Mouse (Mus musculus) colon, adult 2 months (tissue): ENCODE measurements around the gene Itga2. TPM values are rescaled to one million over a fixed set of nuclear protein-coding genes. Genes with fewer than 3 reads are reported as not detected.

Experiments used
- polyA plus RNA-seq: library from polyadenylated mRNA; depleted of rRNA; stranded (reverse); fragments of >200 nt; gene quantifications from 2 replicates; pipeline ENCODE4 v1.2.3, GENCODE M21; 2012; rRNA removed

Gene Itga2
- 2.1 and 2.4 TPM in 2 replicates for polyA plus RNA-seq

DNA sequence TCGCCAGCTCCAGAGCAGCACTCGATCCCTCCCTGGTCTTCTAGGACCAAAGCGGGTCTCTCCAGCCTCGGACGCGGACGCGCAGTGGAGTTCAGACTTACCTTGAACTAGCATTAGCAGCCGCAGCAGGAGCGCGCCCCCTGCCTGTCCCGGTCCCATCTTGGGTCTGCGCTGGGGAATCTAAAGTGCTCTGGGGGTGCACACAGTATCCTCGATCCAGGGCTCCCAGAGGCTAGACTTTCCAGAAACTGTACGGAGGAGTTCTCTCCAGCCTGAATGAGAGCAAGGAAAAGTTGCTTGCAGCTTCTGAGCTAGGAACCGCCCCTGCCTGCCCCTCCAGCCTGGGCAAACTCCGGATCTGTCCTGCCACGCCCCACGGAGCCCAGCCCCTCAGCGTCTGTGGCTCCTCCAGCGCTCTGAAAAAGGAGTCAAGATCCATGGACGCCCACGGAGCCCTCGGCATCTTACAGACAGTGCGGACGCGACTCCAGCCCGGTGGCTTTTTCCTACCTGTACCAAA is at the start of gene Itga2:
TSS of gene Itga2 (minus strand) at position 326 of the 520 bp plus-strand sequence.

DNA sequence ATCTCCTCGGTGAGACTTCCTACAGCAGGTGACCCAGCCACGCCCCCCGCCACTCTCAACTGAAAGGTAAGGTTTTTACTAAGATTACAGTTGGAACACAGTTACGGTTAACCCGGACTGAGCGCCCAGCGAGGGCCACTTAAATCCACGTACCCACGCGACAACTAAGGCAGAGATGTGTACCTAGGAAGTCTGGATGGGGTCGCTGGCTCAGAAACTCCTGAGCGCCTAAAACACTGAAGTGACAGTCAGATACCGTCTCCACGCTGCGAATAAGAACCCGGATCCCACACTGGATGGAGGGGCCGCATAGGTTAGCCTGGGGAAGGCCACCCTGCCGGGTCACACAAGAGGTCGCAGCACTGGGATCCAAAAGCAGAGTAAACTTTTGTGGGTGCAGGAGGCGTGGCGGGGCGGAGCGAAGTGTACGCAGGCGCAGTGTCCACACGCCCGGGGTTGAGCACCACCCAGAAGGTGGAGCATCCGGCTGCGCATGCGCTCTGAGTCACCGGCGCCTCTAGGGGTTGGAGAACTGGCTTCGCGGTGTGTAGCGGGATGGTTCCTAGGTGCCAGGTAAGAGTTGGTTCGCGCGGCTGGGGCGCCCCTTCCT is 114.0 kb downstream of the Itga2 start, which contains the start of gene Mocs2:
TSS of gene Mocs2 (plus strand) at position 486 of the 610 bp plus-strand sequence.

Other genes with a start within 250 kb of the Itga2 start
- gene Mocs2, start 113.9 kb downstream of the Itga2 start, polyA plus RNA-seq: 6.4 and 7.6 TPM in 2 replicates
- 26.1 and 27.9 TPM in 2 replicates for gene Pelo, start 158.1 kb upstream of the Itga2 start, polyA plus RNA-seq
- 9.9 and 12.1 TPM in 2 replicates for gene Gm49395, start 169.8 kb upstream of the Itga2 start, polyA plus RNA-seq
- gene Itga1, start 169.9 kb upstream of the Itga2 start, polyA plus RNA-seq: 5.4 and 6.7 TPM in 2 replicates